Mouse (Mus musculus): ENCODE measurements around the gene Zfp598. TPM values are rescaled to one million over a fixed set of nuclear protein-coding genes. Genes with fewer than 3 reads are reported as not detected.
"Not testable (repeated sequence)": the region's sequence is repeated elsewhere in the genome, so short reads cannot be mapped to it uniquely, and the experiment has no call there.

The Zfp598 gene
- polyA plus RNA-seq, 1 experiment from 2014 or later, result 21.2 TPM

- Histone ChIP-seq H3K27me3 (replicated peaks) (no peaks in the 10 kb centered on the region), H3K4me2 (peak within 1 kb of the TSS; percentile 93), H3K4me1 (replicated peaks) (peaks cover 14% of the 10 kb centered on the region), H3K9ac (peak within 1 kb of the TSS; percentile 84), H3K9me3 (replicated peaks) (no peaks in the 10 kb centered on the region), H3K4me3 (peak within 1 kb of the TSS; percentile 91), H3K36me3 (peaks cover 30% of the 10 kb centered on the region), H3K27ac (ENCODE audit: poor library complexity, severe bottlenecking) (peak within 1 kb of the TSS; percentile 88)
- peak; percentile 87 for ATAC-seq (ENCODE audit: insufficient number of reproducible peaks, low FRiP score)
- WGBS, result 4% methylated on average over 32 of the region's 32 CpGs
Measured at GRCm38 (mm10) chr17:24706982-24707800, 37.7 kb downstream of the Zfp598 start, which contains the start of gene Tbl3. Tbl3 (minus strand) TSS chr17:24707660.

- H3K36me3 ChIP-seq, result peaks cover 23% of the 10 kb centered on the region
- H3K9me3 ChIP-seq (replicated peaks), result no peaks in the 10 kb centered on the region
- 0 out of 2 replicates have a peak, but pooled peaks have one; percentile 47 for ATAC-seq (ENCODE audit: insufficient number of reproducible peaks, low FRiP score)
- H3K27ac ChIP-seq (ENCODE audit: poor library complexity, severe bottlenecking), result peak overlapping the region; percentile 88
- H3K4me2 ChIP-seq, result peak overlapping the region; percentile 93
- peaks cover 14% of the 10 kb centered on the region for H3K4me1 ChIP-seq (replicated peaks)
- peak overlapping the region; percentile 91 for H3K4me3 ChIP-seq
- 6% methylated on average over 24 of the region's 24 CpGs for WGBS
- peak overlapping the region; percentile 84 for H3K9ac ChIP-seq
- H3K27me3 ChIP-seq (replicated peaks), result no peaks in the 10 kb centered on the region
Measured at GRCm38 (mm10) chr17:24707801-24708425, 38.4 kb downstream of the Zfp598 start.

GRCm38 (mm10) chr17:24708646-24709045 is 39.2 kb downstream of the Zfp598 start:
- 42% methylated on average over 2 of the region's 2 CpGs for WGBS
- Histone ChIP-seq H3K4me1 (replicated peaks) (peaks cover 14% of the 10 kb centered on the region), H3K9me3 (replicated peaks) (no peaks in the 10 kb centered on the region), H3K36me3 (peaks cover 20% of the 10 kb centered on the region), H3K27ac (ENCODE audit: poor library complexity, severe bottlenecking) (no peak overlapping the region), H3K4me2 (peak overlapping the region; percentile 93), H3K9ac (no peak overlapping the region; the same call in 1 of the 2 replicates), H3K27me3 (replicated peaks) (no peaks in the 10 kb centered on the region), H3K4me3 (peak overlapping the region; percentile 91; the same call in 1 of the 2 replicates)
- no peak for ATAC-seq (ENCODE audit: insufficient number of reproducible peaks, low FRiP score)

GRCm38 (mm10) chr17:24715556-24715955 is 46.1 kb downstream of the Zfp598 start:
- WGBS, result 80% methylated on average over 6 of the region's 6 CpGs

GRCm38 (mm10) chr17:24716166-24716682 is 46.7 kb downstream of the Zfp598 start:
- Histone ChIP-seq H3K4me1 (replicated peaks) (peaks cover 6% of the 10 kb centered on the region), H3K4me3 (no peak overlapping the region), H3K9me3 (replicated peaks) (no peaks in the 10 kb centered on the region), H3K27ac (ENCODE audit: poor library complexity, severe bottlenecking) (no peak overlapping the region), H3K9ac (no peak overlapping the region), H3K36me3 (peaks cover 26% of the 10 kb centered on the region), H3K27me3 (replicated peaks) (no peaks in the 10 kb centered on the region), H3K4me2 (no peak overlapping the region)
- WGBS, result 94% methylated on average over 15 of the region's 15 CpGs
- ATAC-seq (ENCODE audit: insufficient number of reproducible peaks, low FRiP score), result no peak

More at GRCm38 (mm10) chr17:24715556-24715955, 46.1 kb downstream of the Zfp598 start:
- no peaks in the 10 kb centered on the region for H3K9me3 ChIP-seq (replicated peaks)
- H3K4me3 ChIP-seq, result no peak overlapping the region
- ATAC-seq (ENCODE audit: insufficient number of reproducible peaks, low FRiP score), result no peak
- H3K36me3 ChIP-seq, result peaks cover 24% of the 10 kb centered on the region
- H3K9ac ChIP-seq, result no peak overlapping the region
- no peak overlapping the region for H3K27ac ChIP-seq (ENCODE audit: poor library complexity, severe bottlenecking)
- no peak overlapping the region for H3K4me2 ChIP-seq
- H3K4me1 ChIP-seq (replicated peaks), result peaks cover 4% of the 10 kb centered on the region; the same call in 1 of the 2 replicates
- no peaks in the 10 kb centered on the region for H3K27me3 ChIP-seq (replicated peaks)

GRCm38 (mm10) chr17:24717943-24718342 is 48.5 kb downstream of the Zfp598 start, which contains the start of the genes Rnf151 and Rps2:
Rnf151 (minus strand) TSS chr17:24718063.
Rps2 (plus strand) TSS chr17:24718116.
- H3K4me1 ChIP-seq (replicated peaks), result peaks cover 22% of the 10 kb centered on the region
- no peaks in the 10 kb centered on the region for H3K27me3 ChIP-seq (replicated peaks)
- 78% methylated on average over 4 of the region's 4 CpGs for WGBS
- H3K4me2 ChIP-seq, result peak within 1 kb of the TSS; percentile 79
- no peak within 1 kb of the TSS for H3K27ac ChIP-seq (ENCODE audit: poor library complexity, severe bottlenecking)
- H3K4me3 ChIP-seq, result peak within 1 kb of the TSS; percentile 95
- H3K36me3 ChIP-seq, result peaks cover 41% of the 10 kb centered on the region
- no peaks in the 10 kb centered on the region for H3K9me3 ChIP-seq (replicated peaks)
- H3K9ac ChIP-seq, result peak within 1 kb of the TSS; percentile 98; the same call in 1 of the 2 replicates
- no peak for ATAC-seq (ENCODE audit: insufficient number of reproducible peaks, low FRiP score)

GRCm38 (mm10) chr17:24718938-24719337 is 49.5 kb downstream of the Zfp598 start:
- not testable (repeated sequence) for H3K9me3 ChIP-seq (replicated peaks); H3K27me3 ChIP-seq (replicated peaks); ATAC-seq (ENCODE audit: insufficient number of reproducible peaks, low FRiP score); H3K27ac ChIP-seq (ENCODE audit: poor library complexity, severe bottlenecking)
- WGBS, result 52% methylated on average over 5 of the region's 5 CpGs
- H3K4me1 ChIP-seq (replicated peaks), result peaks cover 29% of the 10 kb centered on the region
- H3K9ac ChIP-seq, result peak overlapping the region; percentile 98
- H3K36me3 ChIP-seq, result peaks cover 41% of the 10 kb centered on the region
- H3K4me2 ChIP-seq, result peak overlapping the region; percentile 79
- peak overlapping the region; percentile 95 for H3K4me3 ChIP-seq

GRCm38 (mm10) chr17:24719494-24720222 is 50.2 kb downstream of the Zfp598 start:
- ATAC-seq (ENCODE audit: insufficient number of reproducible peaks, low FRiP score), result peak; percentile 98

GRCm38 (mm10) chr17:24720616-24721015 is 51.1 kb downstream of the Zfp598 start:
- H3K9ac ChIP-seq, result peak overlapping the region; percentile 86
- peak overlapping the region; percentile 95 for H3K4me3 ChIP-seq
- ATAC-seq (ENCODE audit: insufficient number of reproducible peaks, low FRiP score); H3K9me3 ChIP-seq (replicated peaks); H3K27me3 ChIP-seq (replicated peaks): not testable (repeated sequence)
- 0 out of 2 replicates have a peak overlapping the region, but pooled peaks have one; percentile 83 for H3K27ac ChIP-seq (ENCODE audit: poor library complexity, severe bottlenecking)
- peaks cover 29% of the 10 kb centered on the region for H3K4me1 ChIP-seq (replicated peaks)
- peak overlapping the region; percentile 84 for H3K4me2 ChIP-seq
- peaks cover 37% of the 10 kb centered on the region for H3K36me3 ChIP-seq
- WGBS, result under 1% methylated on average over 11 of the region's 11 CpGs

More at GRCm38 (mm10) chr17:24719494-24720222, 50.2 kb downstream of the Zfp598 start:
- H3K36me3 ChIP-seq, result peaks cover 41% of the 10 kb centered on the region
- H3K27me3 ChIP-seq (replicated peaks), result no peaks in the 10 kb centered on the region
- WGBS, result under 1% methylated on average over 61 of the region's 61 CpGs
- peaks cover 29% of the 10 kb centered on the region for H3K4me1 ChIP-seq (replicated peaks)
- H3K4me2 ChIP-seq, result peak overlapping the region; percentile 84
- H3K27ac ChIP-seq (ENCODE audit: poor library complexity, severe bottlenecking), result peak overlapping the region; percentile 93
- H3K9me3 ChIP-seq (replicated peaks), result no peaks in the 10 kb centered on the region
- peak overlapping the region; percentile 95 for H3K4me3 ChIP-seq
- H3K9ac ChIP-seq, result peak overlapping the region; percentile 98

GRCm38 (mm10) chr17:24721383-24721955 is 52.0 kb downstream of the Zfp598 start:
- peaks cover 32% of the 10 kb centered on the region for H3K36me3 ChIP-seq
- H3K27ac ChIP-seq (ENCODE audit: poor library complexity, severe bottlenecking); ATAC-seq (ENCODE audit: insufficient number of reproducible peaks, low FRiP score); H3K27me3 ChIP-seq (replicated peaks); H3K9me3 ChIP-seq (replicated peaks): not testable (repeated sequence)
- 33% methylated on average over 7 of the region's 7 CpGs for WGBS
- peaks cover 29% of the 10 kb centered on the region for H3K4me1 ChIP-seq (replicated peaks)
- peak overlapping the region; percentile 80 for H3K9ac ChIP-seq
- peak overlapping the region; percentile 95 for H3K4me3 ChIP-seq
- peak overlapping the region; percentile 84 for H3K4me2 ChIP-seq
